Mouse (Mus musculus) lung, postnatal 0 days (tissue): ENCODE measurements around the gene Lrrtm4.

Experiments used
- CTCF ChIP-seq: IDR thresholded peaks from 2 replicates; pipeline ENCODE4 v1.5.1; 2016; ENCODE audit warnings: antibody characterized with exemption, mild to moderate bottlenecking
- EP300 ChIP-seq: IDR thresholded peaks from 2 replicates; pipeline ENCODE4 v1.6.1; 2016; ENCODE audit warnings: antibody characterized with exemption, mild to moderate bottlenecking, control low read depth

- no peak for TF ChIP-seq CTCF
- TF ChIP-seq EP300 = no peak
Measured at GRCm38 (mm10) chr6:80733416-80733815, 714.7 kb downstream of the Lrrtm4 start.
